Mouse (Mus musculus): ENCODE measurements around the gene Slc35e4. TPM values are rescaled to one million over a fixed set of nuclear protein-coding genes. Genes with fewer than 3 reads are reported as not detected.

Gene Slc35e4
- polyA plus RNA-seq, 1 experiment, result 69.6 TPM

DNA sequence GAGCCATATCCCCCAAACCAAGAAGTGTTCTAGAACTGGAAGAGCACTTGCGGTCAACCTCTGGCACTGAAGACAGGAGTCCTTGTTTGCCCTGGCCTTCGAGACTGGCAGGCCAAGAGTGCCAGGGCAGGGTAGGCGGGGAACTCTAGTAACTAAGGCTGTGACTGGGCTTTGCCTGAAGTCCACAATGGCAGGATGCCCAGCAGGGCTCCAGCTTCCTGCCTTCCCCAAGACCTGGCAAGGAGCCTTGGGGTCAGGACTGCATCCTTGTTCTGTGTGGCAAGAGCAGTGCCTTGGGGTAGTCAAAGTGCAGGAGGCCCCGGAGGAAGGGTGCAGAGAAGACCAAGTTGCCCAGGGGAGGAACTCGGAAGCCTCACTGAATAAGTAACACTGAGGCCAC is 11.4 kb downstream of the Slc35e4 start:
- Histone ChIP-seq H3K27me3 (ENCODE audit: control insufficient read depth, insufficient read depth, insufficient read length) (no peaks in the 10 kb centered on the region), H3K4me2 (ENCODE audit: low read depth) (peak overlapping the region; percentile 58), H3ac (ENCODE audit: control insufficient read depth, insufficient read length) (no peak overlapping the region), H3K36me3 (ENCODE audit: control insufficient read depth, insufficient read depth) (peaks cover 38% of the 10 kb centered on the region), H3K79me2 (ENCODE audit: control insufficient read depth, insufficient read depth) (peaks cover 30% of the 10 kb centered on the region), H3K4me3 (no peak overlapping the region)
- TF ChIP-seq POLR2AphosphoS2 (IDR thresholded peaks at IDR 0.05; ENCODE audit: insufficient read length, low read depth), result peak; percentile 65
- TF ChIP-seq POLR2A (IDR thresholded peaks at IDR 0.05; ENCODE audit: insufficient read length, low read depth), result peak; percentile 18
- no peak for TF ChIP-seq SRF (IDR thresholded peaks at IDR 0.05; ENCODE audit: control insufficient read depth, insufficient read length, low read depth)
- TF ChIP-seq MAX (IDR thresholded peaks at IDR 0.05; ENCODE audit: low read depth), result no peak
- TF ChIP-seq REST (IDR thresholded peaks at IDR 0.05; ENCODE audit: insufficient read depth, insufficient read length), result no peak
- TF ChIP-seq TCF12 (IDR thresholded peaks at IDR 0.05; ENCODE audit: insufficient read depth, poor library complexity, severe bottlenecking), result no peak

DNA sequence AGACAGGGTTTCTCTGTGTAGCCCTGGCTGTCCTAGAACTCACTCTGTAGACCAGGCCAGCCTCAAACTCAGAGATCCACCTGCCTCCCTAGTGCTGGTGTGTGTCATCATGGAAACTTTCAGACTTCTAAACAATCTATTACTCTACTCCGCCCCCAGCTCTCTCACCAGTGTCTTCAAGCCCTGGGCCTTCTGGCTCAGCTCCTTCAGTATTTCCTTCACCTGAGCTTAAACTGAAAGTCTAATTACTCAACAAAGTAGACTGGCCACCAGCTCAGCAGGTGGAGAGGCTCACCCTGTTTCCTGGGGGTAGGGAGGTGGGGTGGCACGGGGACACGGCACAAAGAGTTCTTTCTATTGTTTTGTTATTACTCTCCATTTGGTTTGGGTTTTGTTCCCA is 11.9 kb downstream of the Slc35e4 start:
- Histone ChIP-seq H3ac (ENCODE audit: control insufficient read depth, insufficient read length) (no peak overlapping the region), H3K36me3 (ENCODE audit: control insufficient read depth, insufficient read depth) (peaks cover 44% of the 10 kb centered on the region)

DNA sequence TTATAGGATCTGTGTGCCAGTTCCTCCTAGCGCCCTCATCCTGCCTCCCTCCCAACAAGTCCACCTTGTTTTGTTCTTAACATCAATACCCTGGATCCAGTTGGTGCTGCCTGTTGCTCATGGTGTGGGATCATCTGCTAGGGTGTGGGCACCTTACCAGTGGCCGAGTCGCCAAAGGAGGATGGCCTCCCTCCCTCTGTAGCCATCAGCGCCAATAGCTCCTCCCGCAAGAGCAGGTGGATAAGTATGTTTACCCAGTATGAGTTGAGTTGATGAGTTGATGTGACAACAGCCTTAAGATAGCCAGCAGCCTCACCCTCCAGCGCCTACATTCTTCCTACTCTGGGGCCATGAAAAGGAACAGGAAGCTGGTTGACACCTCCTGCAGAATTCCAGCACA is 14.2 kb downstream of the Slc35e4 start:
- Histone ChIP-seq H3K4me3 (no peak overlapping the region), H3K79me2 (ENCODE audit: control insufficient read depth, insufficient read depth) (peaks cover 26% of the 10 kb centered on the region), H3K27me3 (ENCODE audit: control insufficient read depth, insufficient read depth, insufficient read length) (no peaks in the 10 kb centered on the region), H3K4me2 (ENCODE audit: low read depth) (no peak overlapping the region), H3K36me3 (ENCODE audit: control insufficient read depth, insufficient read depth) (peaks cover 37% of the 10 kb centered on the region), H3ac (ENCODE audit: control insufficient read depth, insufficient read length) (no peak overlapping the region)
- TF ChIP-seq CEBPB (IDR thresholded peaks at IDR 0.05; ENCODE audit: insufficient read depth, poor library complexity, severe bottlenecking) (no peak), TCF12 (IDR thresholded peaks at IDR 0.05; ENCODE audit: insufficient read depth, poor library complexity, severe bottlenecking) (no peak), USF1 (IDR thresholded peaks at IDR 0.05; ENCODE audit: low read depth) (no peak), SRF (IDR thresholded peaks at IDR 0.05; ENCODE audit: control insufficient read depth, insufficient read length, low read depth) (no peak), MYOD1 (IDR thresholded peaks at IDR 0.05; ENCODE audit: control insufficient read depth in 1 of 3, insufficient read length in 2 of 3, low read depth in 2 of 3) (peak in 1 of 3 experiments; percentile 92), E2F4 (IDR thresholded peaks at IDR 0.05; ENCODE audit: insufficient read depth) (no peak), POLR2A (IDR thresholded peaks at IDR 0.05; ENCODE audit: insufficient read length, low read depth) (peak; percentile 17), MYOG (IDR thresholded peaks at IDR 0.05; ENCODE audit: control insufficient read depth in 1 of 3, insufficient read depth in 1 of 3, insufficient read length in 2 of 3, low read depth in 2 of 3) (peak in 2 of 3 experiments; percentile 24 to 74), TCF3 (IDR thresholded peaks at IDR 0.05; ENCODE audit: insufficient read length, low read depth) (no peak), REST (IDR thresholded peaks at IDR 0.05; ENCODE audit: insufficient read depth, insufficient read length) (no peak), POLR2AphosphoS2 (IDR thresholded peaks at IDR 0.05; ENCODE audit: insufficient read length, low read depth) (no peak), MAX (IDR thresholded peaks at IDR 0.05; ENCODE audit: low read depth) (no peak)

More for the DNA sequence above, 11.9 kb downstream of the Slc35e4 start:
- H3K4me2 ChIP-seq (ENCODE audit: low read depth), result peak overlapping the region; percentile 58
- TF ChIP-seq TCF3 (IDR thresholded peaks at IDR 0.05; ENCODE audit: insufficient read length, low read depth) (no peak), MYOD1 (IDR thresholded peaks at IDR 0.05; ENCODE audit: control insufficient read depth in 1 of 3, insufficient read length in 2 of 3, low read depth in 2 of 3) (no peak), MAX (IDR thresholded peaks at IDR 0.05; ENCODE audit: low read depth) (no peak), POLR2AphosphoS2 (IDR thresholded peaks at IDR 0.05; ENCODE audit: insufficient read length, low read depth) (no peak), SRF (IDR thresholded peaks at IDR 0.05; ENCODE audit: control insufficient read depth, insufficient read length, low read depth) (no peak), USF1 (IDR thresholded peaks at IDR 0.05; ENCODE audit: low read depth) (no peak), REST (IDR thresholded peaks at IDR 0.05; ENCODE audit: insufficient read depth, insufficient read length) (no peak), TCF12 (IDR thresholded peaks at IDR 0.05; ENCODE audit: insufficient read depth, poor library complexity, severe bottlenecking) (no peak), CEBPB (IDR thresholded peaks at IDR 0.05; ENCODE audit: insufficient read depth, poor library complexity, severe bottlenecking) (no peak), MYOG (IDR thresholded peaks at IDR 0.05; ENCODE audit: control insufficient read depth in 1 of 3, insufficient read depth in 1 of 3, insufficient read length in 2 of 3, low read depth in 2 of 3) (no peak), E2F4 (IDR thresholded peaks at IDR 0.05; ENCODE audit: insufficient read depth) (no peak), POLR2A (IDR thresholded peaks at IDR 0.05; ENCODE audit: insufficient read length, low read depth) (no peak)
- H3K27me3 ChIP-seq (ENCODE audit: control insufficient read depth, insufficient read depth, insufficient read length), result no peaks in the 10 kb centered on the region
- no peak overlapping the region for H3K4me3 ChIP-seq
- peaks cover 25% of the 10 kb centered on the region for H3K79me2 ChIP-seq (ENCODE audit: control insufficient read depth, insufficient read depth)

DNA sequence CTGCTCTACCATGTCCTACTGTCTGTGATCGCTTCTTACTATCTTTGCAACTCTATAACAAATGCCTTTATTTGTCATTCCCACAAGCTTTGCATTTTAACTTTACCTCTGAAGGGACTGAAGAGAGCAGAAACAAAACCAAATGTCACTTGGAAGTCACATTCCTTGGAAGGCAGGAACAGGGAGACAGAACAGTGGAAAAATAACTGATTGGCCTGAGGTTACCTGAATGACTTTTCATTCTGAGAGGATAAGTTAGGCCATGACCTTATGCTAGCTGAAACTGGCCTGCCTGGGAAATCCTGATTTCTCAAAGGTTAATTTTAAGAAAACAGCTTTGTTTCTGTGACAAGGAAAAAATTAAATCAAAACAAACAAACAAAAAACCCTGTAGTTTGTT is 18.5 kb downstream of the Slc35e4 start:
- no peak overlapping the region for H3ac ChIP-seq (ENCODE audit: control insufficient read depth, insufficient read length)
- H3K4me3 ChIP-seq, result peak overlapping the region; percentile 73
- H3K4me2 ChIP-seq (ENCODE audit: low read depth), result peak overlapping the region; percentile 83
- TF ChIP-seq POLR2A (IDR thresholded peaks at IDR 0.05; ENCODE audit: insufficient read length, low read depth), result no peak
- no peak for TF ChIP-seq TCF12 (IDR thresholded peaks at IDR 0.05; ENCODE audit: insufficient read depth, poor library complexity, severe bottlenecking)
- TF ChIP-seq USF1 (IDR thresholded peaks at IDR 0.05; ENCODE audit: low read depth), result no peak
- TF ChIP-seq SRF (IDR thresholded peaks at IDR 0.05; ENCODE audit: control insufficient read depth, insufficient read length, low read depth), result no peak
- no peak for TF ChIP-seq MYOG (IDR thresholded peaks at IDR 0.05; ENCODE audit: control insufficient read depth in 1 of 3, insufficient read depth in 1 of 3, insufficient read length in 2 of 3, low read depth in 2 of 3)
- TF ChIP-seq TCF3 (IDR thresholded peaks at IDR 0.05; ENCODE audit: insufficient read length, low read depth), result no peak
- no peak for TF ChIP-seq E2F4 (IDR thresholded peaks at IDR 0.05; ENCODE audit: insufficient read depth)
- TF ChIP-seq REST (IDR thresholded peaks at IDR 0.05; ENCODE audit: insufficient read depth, insufficient read length), result no peak
- no peak for TF ChIP-seq MAX (IDR thresholded peaks at IDR 0.05; ENCODE audit: low read depth)
- TF ChIP-seq POLR2AphosphoS2 (IDR thresholded peaks at IDR 0.05; ENCODE audit: insufficient read length, low read depth), result no peak
- no peak for TF ChIP-seq CEBPB (IDR thresholded peaks at IDR 0.05; ENCODE audit: insufficient read depth, poor library complexity, severe bottlenecking)
- H3K79me2 ChIP-seq (ENCODE audit: control insufficient read depth, insufficient read depth), result peaks cover 26% of the 10 kb centered on the region
- peaks cover 20% of the 10 kb centered on the region for H3K36me3 ChIP-seq (ENCODE audit: control insufficient read depth, insufficient read depth)
- H3K27me3 ChIP-seq (ENCODE audit: control insufficient read depth, insufficient read depth, insufficient read length), result no peaks in the 10 kb centered on the region

All from myocyte (in vitro differentiated cells).